Mouse (Mus musculus): Measurements from ENCODE around the gene Fance.

GRCm38 (mm10) chr17:28349901-28350465 lies 36.7 kb downstream of the Fance start:
- no peak for TF ChIP-seq CTCF (IDR thresholded peaks at IDR 0.05; ENCODE audit: low read depth, low read length)
- TF ChIP-seq POLR2A (IDR thresholded peaks at IDR 0.05; ENCODE audit: extremely low read depth, insufficient read depth, low read length), result peak; percentile 41; the same call in 1 of the 2 replicates

Data from liver, adult 2 months (tissue).